Comparison of ENCODE assay signal across 13 mouse cellular contexts in the genomic region with DNA sequence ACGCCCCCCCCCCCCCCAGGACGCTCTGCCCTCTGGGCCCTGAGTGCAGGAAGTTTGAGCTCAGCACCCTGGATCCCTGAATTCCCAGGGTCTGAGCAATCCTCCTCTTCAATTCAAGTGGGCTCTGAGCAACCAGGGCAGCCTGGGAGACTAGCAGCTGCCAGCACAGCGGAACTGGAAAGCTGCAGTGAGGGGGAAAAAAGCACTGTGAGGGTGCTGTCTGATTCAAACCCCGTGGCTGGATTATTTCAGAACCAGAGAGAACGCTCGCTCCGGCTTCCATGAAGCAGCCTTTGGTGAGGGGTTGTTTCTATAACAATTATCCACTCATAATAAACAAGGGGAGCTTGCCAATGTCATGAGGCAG.
DNase-seq lines count a peak whose midpoint lies in the region; ATAC-seq and TF ChIP-seq lines count a peak whose summit lies in the region.
"Had no signal": no experiment of that assay in that cellular context is flagged by ENCODE, and none has a peak within 500 bp of the region (broad histone marks: within the 10 kb centered on the region; RNA-seq: fewer than 3 reads in every experiment).

No protein-coding gene starts in this region.

- no peak overlapping the region for H3K4me3 ChIP-seq in heart, embryonic 12.5 days
- no peak overlapping the region for H3K4me3 ChIP-seq in lung, postnatal 0 days (ENCODE audit: low read depth, low read length)
- H3K4me3 ChIP-seq in embryonic facial prominence, embryonic 14.5 days (ENCODE audit: low read depth, low read length) = no peak overlapping the region
- H3K4me3 ChIP-seq in midbrain, embryonic 15.5 days = no peak overlapping the region
- no peak overlapping the region for H3K4me3 ChIP-seq in liver, embryonic 11.5 days (ENCODE audit: low read depth, low read length)

- H3K27me3 ChIP-seq in heart, embryonic 12.5 days (replicated peaks) = peaks cover 9% of the 10 kb centered on the region; the same call in 1 of the 2 replicates
- no peaks in the 10 kb centered on the region for H3K27me3 ChIP-seq in lung, postnatal 0 days (replicated peaks; ENCODE audit: insufficient read depth, low read length)
- H3K27me3 ChIP-seq in embryonic facial prominence, embryonic 14.5 days (replicated peaks; ENCODE audit: control insufficient read depth, insufficient read depth, low read length) = no peaks in the 10 kb centered on the region
- no peaks in the 10 kb centered on the region for H3K27me3 ChIP-seq in midbrain, embryonic 15.5 days (replicated peaks)
- H3K27me3 ChIP-seq in liver, embryonic 11.5 days (replicated peaks; ENCODE audit: control insufficient read depth, insufficient read depth, low read length) = 0 out of 2 replicates have a peak, but pooled peaks cover 4% of the 10 kb centered on the region

- WGBS in heart, embryonic 12.5 days = 32% methylated on average over 7 of the region's 7 CpGs
- 46% methylated on average over 5 of the region's 7 CpGs for WGBS in lung, postnatal 0 days
- WGBS in embryonic facial prominence, embryonic 14.5 days = 36% methylated on average over 7 of the region's 7 CpGs
- WGBS in midbrain, embryonic 15.5 days = 24% methylated on average over 7 of the region's 7 CpGs
- 42% methylated on average over 7 of the region's 7 CpGs for WGBS in liver, embryonic 11.5 days

- no peak for TF ChIP-seq EP300 in lung, postnatal 0 days (IDR thresholded peaks at IDR 0.05)

- DNase-seq in heart, adult 18-20 months = no peak
- DNase-seq in lung, postnatal 0 days (ENCODE audit: low spot score) = peak; percentile 46
- no peak for DNase-seq in lung, adult 18-20 months
- no peak for DNase-seq in embryonic facial prominence, embryonic 14.5 days (ENCODE audit: low spot score)
- no peak for DNase-seq in spleen, postnatal 10 days (ENCODE audit: low spot score in 2 of 2)
- no peak for DNase-seq in liver, embryonic 11.5 days (ENCODE audit: low spot score)
- DNase-seq: adrenal gland, postnatal 10 days; B cell, adult 2 months; cerebellum, adult 11-12 months; gastrocnemius, postnatal 36 days had no signal

- no peak for TF ChIP-seq CTCF in lung, postnatal 0 days (IDR thresholded peaks at IDR 0.05)

- no peaks in the 10 kb centered on the region for H3K9me3 ChIP-seq in heart, embryonic 12.5 days (replicated peaks)
- H3K9me3 ChIP-seq in lung, postnatal 0 days (ENCODE audit: low read length) = no peaks in the 10 kb centered on the region
- no peaks in the 10 kb centered on the region for H3K9me3 ChIP-seq in embryonic facial prominence, embryonic 14.5 days (ENCODE audit: control insufficient read depth, low read length)
- H3K9me3 ChIP-seq in midbrain, embryonic 15.5 days = no peaks in the 10 kb centered on the region
- H3K9me3 ChIP-seq in liver, embryonic 11.5 days (ENCODE audit: control insufficient read depth, low read length) = no peaks in the 10 kb centered on the region

- H3K4me1 ChIP-seq in heart, embryonic 12.5 days (replicated peaks) = peaks cover 30% of the 10 kb centered on the region
- H3K4me1 ChIP-seq in lung, postnatal 0 days (ENCODE audit: insufficient read depth, low read depth, low read length) = peaks cover 4% of the 10 kb centered on the region
- peaks cover 33% of the 10 kb centered on the region for H3K4me1 ChIP-seq in embryonic facial prominence, embryonic 14.5 days (ENCODE audit: control insufficient read depth, insufficient read depth, low read length)
- H3K4me1 ChIP-seq in midbrain, embryonic 15.5 days = peaks cover 37% of the 10 kb centered on the region
- no peaks in the 10 kb centered on the region for H3K4me1 ChIP-seq in liver, embryonic 11.5 days (replicated peaks; ENCODE audit: control insufficient read depth, insufficient read depth, low read length)

- H3K4me2 ChIP-seq in heart, embryonic 12.5 days = no peak overlapping the region
- no peak overlapping the region for H3K4me2 ChIP-seq in lung, postnatal 0 days (replicated peaks; ENCODE audit: low read depth, low read length)
- H3K4me2 ChIP-seq in embryonic facial prominence, embryonic 14.5 days (ENCODE audit: low read depth, low read length) = no peak overlapping the region
- H3K4me2 ChIP-seq in midbrain, embryonic 15.5 days = no peak overlapping the region
- H3K4me2 ChIP-seq in liver, embryonic 11.5 days = no peak overlapping the region

- H3K9ac ChIP-seq in heart, embryonic 12.5 days = peak overlapping the region; percentile 3; the same call in 1 of the 2 replicates
- no peak overlapping the region for H3K9ac ChIP-seq in lung, postnatal 0 days (replicated peaks; ENCODE audit: low read depth)
- H3K9ac ChIP-seq in embryonic facial prominence, embryonic 14.5 days (ENCODE audit: low read depth, low read length) = 0 out of 2 replicates have a peak overlapping the region, but pooled peaks have one; percentile 30
- no peak overlapping the region for H3K9ac ChIP-seq in midbrain, embryonic 15.5 days
- no peak overlapping the region for H3K9ac ChIP-seq in liver, embryonic 11.5 days (ENCODE audit: low read depth, low read length)

- peak overlapping the region; percentile 15; the same call in 1 of the 2 replicates for H3K27ac ChIP-seq in heart, embryonic 12.5 days (ENCODE audit: poor library complexity, severe bottlenecking)
- H3K27ac ChIP-seq in lung, postnatal 0 days (ENCODE audit: low read length) = no peak overlapping the region
- H3K27ac ChIP-seq in embryonic facial prominence, embryonic 14.5 days (replicated peaks; ENCODE audit: low read depth, low read length) = 0 out of 2 replicates have a peak overlapping the region, but pooled peaks have one; percentile 11
- H3K27ac ChIP-seq in midbrain, embryonic 15.5 days = peak overlapping the region; percentile 38; the same call in 1 of the 2 replicates
- no peak overlapping the region for H3K27ac ChIP-seq in liver, embryonic 11.5 days (ENCODE audit: low read depth, low read length)

- no peak for ATAC-seq in heart, embryonic 12.5 days (ENCODE audit: insufficient number of reproducible peaks, low FRiP score)
- no peak for ATAC-seq in lung, postnatal 0 days
- no peak for ATAC-seq in embryonic facial prominence, embryonic 14.5 days (ENCODE audit: low read depth)
- no peak for ATAC-seq in midbrain, embryonic 15.5 days (replicated peaks)
- no peak for ATAC-seq in liver, embryonic 11.5 days (replicated peaks; ENCODE audit: low FRiP score)
- ATAC-seq: inflammation-experienced regulatory T-cells, adult 6 months had no signal

- no peaks in the 10 kb centered on the region for H3K36me3 ChIP-seq in heart, embryonic 12.5 days
- H3K36me3 ChIP-seq in lung, postnatal 0 days (ENCODE audit: insufficient read depth, low read length) = no peaks in the 10 kb centered on the region
- H3K36me3 ChIP-seq in embryonic facial prominence, embryonic 14.5 days (ENCODE audit: control insufficient read depth, insufficient read depth, low read length) = no peaks in the 10 kb centered on the region
- H3K36me3 ChIP-seq in midbrain, embryonic 15.5 days (replicated peaks) = no peaks in the 10 kb centered on the region
- no peaks in the 10 kb centered on the region for H3K36me3 ChIP-seq in liver, embryonic 11.5 days (ENCODE audit: control insufficient read depth, insufficient read depth, low read length)

Comparison
In these comparisons a context has a peak if more than half of its experiments do, and no peak if none do; other contexts are left out.
1. H3K27ac ChIP-seq: peak in heart, embryonic 12.5 days (single experiment), embryonic facial prominence, embryonic 14.5 days (single experiment) and midbrain, embryonic 15.5 days (single experiment); none in lung, postnatal 0 days (single experiment) and liver, embryonic 11.5 days (single experiment).
2. H3K9ac ChIP-seq: peak in heart, embryonic 12.5 days (single experiment) and embryonic facial prominence, embryonic 14.5 days (single experiment); none in lung, postnatal 0 days (single experiment), midbrain, embryonic 15.5 days (single experiment) and liver, embryonic 11.5 days (single experiment).